Mouse (Mus musculus) MN1 (cell line): Measurements from ENCODE around the gene Slc35b4.

Source experiments
- DNase-seq: peaks from one replicate; pipeline ENCODE4 v3.0.0-alpha.2; 2016; ENCODE audit warnings: low spot score

Gene Slc35b4

DNA sequence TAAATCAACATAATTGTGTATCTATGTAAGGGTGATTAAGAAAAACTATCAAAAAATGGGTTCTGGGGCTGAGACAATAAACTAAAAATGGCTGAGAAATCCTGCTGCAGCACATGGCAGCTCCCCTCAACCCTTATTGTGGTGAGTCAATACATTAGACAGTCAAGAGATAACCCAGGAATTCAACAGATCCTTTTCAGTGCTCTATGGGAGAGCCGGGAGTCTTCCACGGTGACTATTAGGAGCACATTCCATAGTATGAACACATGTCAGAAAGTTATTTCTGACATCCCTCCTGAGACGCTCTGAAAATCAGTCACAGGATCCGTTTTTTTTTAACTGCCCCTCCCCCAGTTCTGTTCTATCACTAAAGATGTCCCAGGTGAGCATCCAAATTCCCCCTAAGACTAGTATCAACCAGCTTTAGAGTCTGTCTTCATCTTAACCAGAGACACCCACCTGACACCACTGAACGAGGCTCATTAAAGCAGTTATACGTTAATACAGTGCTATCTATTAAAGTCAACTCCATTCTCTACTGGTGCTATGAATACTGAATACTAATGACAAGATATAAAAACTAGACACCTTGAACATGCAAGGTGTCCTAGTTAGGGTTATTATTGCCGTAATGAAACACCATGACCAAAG lies 5.9 kb downstream of the Slc35b4 start:
- DNase-seq, result no peak

- DNase-seq, result no peak
Observed at GRCm38 (mm10) chr6:34168834-34169233, 8.1 kb downstream of the Slc35b4 start.

GRCm38 (mm10) chr6:34163014-34163413 lies 13.9 kb downstream of the Slc35b4 start:
- DNase-seq, result no peak

GRCm38 (mm10) chr6:34162607-34163006 lies 14.3 kb downstream of the Slc35b4 start:
- DNase-seq, result no peak

- no peak for DNase-seq
Observed at GRCm38 (mm10) chr6:34161511-34161910, 15.4 kb downstream of the Slc35b4 start.

- DNase-seq, result no peak
Observed at GRCm38 (mm10) chr6:34160816-34161310, 16.0 kb downstream of the Slc35b4 start.

DNA sequence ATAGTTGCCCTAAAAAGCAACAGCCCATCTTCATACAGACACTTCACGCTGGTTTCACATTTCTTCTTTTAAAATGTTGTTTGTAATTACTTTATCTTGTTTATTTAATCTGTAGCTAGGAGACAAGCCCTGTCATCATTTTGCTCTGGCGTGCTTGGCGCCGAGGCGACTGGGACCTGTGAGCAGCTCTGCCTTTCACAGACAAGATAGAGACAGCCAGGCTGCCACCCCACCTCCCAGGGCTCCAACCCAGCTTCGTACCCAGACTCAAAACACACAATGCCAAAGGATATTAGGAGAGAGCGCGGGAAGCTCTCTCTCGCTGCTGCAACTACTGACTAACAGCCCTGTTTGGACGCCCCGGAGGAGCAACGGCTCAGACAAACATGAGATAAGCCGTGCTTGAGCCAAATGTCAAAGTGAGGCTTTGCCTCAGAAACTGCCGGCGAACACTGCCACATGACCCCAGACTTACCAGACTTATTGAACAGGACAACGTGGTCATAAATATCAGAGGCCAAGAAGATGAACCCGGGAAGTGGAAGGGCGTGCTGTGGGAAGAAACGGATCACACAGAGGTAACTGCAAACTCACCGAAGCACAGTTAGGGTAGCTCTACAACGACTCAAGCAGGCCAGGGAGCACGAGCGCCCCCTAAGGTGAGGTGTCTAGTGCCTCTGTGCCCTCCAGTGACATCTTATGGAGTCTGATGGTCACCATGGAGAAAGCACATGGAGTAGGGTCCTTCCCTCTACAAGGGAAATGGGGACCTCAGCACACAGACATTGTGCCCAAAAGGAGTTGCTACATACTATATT lies 16.7 kb downstream of the Slc35b4 start:
- DNase-seq, result peak; percentile 44

GRCm38 (mm10) chr6:34156841-34157748 lies 19.8 kb downstream of the Slc35b4 start:
- DNase-seq, result no peak

- DNase-seq, result no peak
Observed at GRCm38 (mm10) chr6:34156057-34156456, 20.9 kb downstream of the Slc35b4 start.

GRCm38 (mm10) chr6:34155137-34155804 lies 21.6 kb downstream of the Slc35b4 start:
- DNase-seq, result no peak

DNA sequence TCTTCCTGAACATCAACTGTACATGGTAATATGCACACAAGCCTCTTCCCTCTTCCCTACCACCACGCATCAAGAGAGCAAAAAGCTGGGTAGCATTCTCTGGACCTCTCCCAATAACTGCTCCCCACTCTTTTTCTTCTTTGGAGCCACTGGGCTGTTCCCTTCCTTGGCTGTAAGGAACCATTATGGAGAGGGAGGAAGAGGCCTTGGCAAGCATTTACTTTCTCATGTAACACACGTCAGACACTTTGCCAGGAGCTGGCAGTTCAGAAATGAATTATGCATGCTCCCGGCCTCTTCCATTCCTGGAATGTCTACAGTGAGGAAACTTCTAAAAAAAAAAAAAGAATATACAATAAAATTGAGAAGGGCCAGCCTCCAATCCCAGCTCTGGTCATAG lies 22.7 kb downstream of the Slc35b4 start:
- DNase-seq, result no peak

DNA sequence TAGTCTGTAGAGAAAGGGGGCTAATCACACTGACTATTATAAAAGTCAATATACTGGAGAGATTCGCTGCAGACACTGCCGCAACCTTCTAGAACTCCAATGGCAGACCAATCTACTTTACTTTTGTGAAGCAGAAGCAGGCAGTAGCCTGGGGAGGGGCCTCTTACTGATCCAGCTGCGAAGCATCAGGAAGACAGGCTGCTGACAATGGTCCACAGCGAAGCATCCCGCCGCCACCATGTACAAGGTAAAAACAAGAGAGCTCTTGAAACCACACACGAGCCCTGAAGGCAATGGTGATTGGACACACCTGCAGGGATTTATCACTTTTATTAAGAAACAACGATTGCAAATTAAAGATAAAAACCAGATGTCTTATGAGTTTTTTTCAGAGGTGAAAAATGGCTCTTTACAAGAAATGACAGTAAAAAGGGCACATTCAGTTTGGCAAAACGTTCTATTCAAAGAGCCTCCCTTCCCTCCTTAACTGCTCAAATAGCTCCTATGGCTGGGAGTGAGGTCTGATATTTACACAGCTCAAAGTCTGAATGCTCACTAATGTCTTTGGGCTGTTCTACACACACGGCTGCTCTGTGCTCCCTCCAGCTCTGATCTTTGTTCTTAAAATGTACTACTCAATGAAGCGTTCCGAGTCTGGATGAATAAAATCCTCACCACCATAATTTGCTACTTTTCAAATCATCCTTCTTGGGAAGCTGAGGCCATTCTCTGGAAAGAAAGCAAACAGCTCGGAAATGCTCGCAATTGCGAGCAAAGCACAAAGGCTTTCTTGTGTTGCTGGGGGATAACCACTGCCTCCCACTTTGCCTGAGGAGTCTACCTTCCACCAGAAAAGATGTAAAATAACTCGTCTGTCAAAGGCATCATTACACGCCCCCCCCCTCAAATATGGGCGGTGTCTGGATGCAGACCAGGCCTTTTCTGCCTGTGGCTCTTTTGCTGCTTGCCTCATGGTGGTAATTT lies 23.6 kb downstream of the Slc35b4 start:
- no peak for DNase-seq

DNA sequence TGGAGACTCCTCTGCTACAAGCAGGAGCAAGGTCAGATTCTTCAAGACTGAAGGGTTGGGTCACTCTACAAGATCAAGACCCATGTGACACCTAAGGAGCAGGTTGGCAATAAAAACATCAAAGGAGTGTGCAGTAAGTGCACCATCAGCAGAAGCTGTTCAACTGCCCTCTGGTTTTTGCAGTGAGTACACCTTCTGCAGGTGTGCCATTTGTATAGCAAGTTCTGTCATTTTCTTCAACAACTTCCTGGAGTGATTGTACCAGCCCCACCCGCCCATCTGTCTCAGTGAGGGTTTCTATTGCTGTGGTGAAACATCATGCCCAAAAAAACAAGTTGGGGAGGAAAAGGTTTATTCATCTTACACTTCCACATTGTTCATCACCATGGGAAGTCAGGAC lies 27.1 kb downstream of the Slc35b4 start:
- DNase-seq, result no peak

DNA sequence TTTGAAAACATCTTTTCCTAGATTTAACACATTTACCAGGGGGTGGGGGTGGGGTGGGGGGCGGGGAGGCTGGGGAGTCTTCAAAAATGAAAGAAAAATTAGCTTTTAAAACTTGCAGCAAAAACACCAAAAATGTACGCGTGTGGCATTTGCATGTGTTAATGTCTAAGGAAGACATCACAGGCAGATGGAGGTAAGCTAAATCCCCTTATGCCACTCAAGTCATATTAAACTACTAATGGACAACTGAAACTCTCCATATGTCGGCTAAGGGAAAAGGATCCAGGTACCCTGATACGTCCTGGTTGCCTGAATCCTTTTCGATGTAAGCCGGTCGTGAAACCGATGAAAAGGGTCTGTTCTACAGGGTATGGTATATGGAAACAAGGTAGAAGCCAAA lies 27.8 kb downstream of the Slc35b4 start:
- no peak for DNase-seq

GRCm38 (mm10) chr6:34148639-34149038 lies 28.3 kb downstream of the Slc35b4 start:
- DNase-seq, result no peak

DNA sequence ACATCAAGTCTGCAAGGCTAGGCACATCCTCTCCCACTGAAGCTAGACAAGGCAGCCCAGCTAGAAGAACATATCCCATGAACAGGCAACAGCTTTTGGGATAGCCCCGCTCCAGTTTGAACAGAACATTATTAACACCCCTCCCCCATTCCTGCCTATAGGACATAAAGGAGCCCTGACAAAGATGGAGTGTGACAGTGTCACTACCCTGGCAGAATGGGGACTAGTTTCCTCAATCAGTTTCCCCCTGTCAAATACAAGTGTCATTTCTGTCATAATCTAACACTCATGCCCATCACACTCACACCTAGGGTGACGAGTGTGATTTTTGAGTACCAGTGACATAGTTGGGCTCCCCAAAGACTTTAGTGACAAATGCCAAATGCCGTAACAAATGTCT lies 28.9 kb downstream of the Slc35b4 start:
- DNase-seq, result no peak

- DNase-seq, result no peak
Observed at GRCm38 (mm10) chr6:34146042-34146441, 30.9 kb downstream of the Slc35b4 start.

DNA sequence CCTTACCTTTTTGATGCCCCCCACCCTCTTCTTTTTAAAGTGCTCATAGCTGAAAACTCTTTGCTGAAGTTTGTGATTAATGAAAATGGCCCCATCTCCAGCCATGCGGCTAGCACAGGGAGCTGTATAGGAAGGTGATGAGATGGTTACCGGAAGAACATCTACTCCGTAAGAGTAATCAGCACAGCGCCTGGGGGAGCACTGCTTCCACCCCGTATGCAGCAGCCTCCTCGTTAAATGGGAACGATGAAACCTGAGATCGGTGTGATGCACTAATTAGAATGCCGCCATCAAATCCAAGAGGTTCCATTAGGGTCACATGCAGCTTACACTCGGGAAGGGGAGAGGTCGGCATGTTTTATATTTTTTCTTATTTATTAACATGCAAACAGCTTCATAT lies 34.0 kb downstream of the Slc35b4 start:
- DNase-seq, result no peak

- DNase-seq, result no peak
Observed at GRCm38 (mm10) chr6:34138366-34138765, 38.5 kb downstream of the Slc35b4 start.

DNA sequence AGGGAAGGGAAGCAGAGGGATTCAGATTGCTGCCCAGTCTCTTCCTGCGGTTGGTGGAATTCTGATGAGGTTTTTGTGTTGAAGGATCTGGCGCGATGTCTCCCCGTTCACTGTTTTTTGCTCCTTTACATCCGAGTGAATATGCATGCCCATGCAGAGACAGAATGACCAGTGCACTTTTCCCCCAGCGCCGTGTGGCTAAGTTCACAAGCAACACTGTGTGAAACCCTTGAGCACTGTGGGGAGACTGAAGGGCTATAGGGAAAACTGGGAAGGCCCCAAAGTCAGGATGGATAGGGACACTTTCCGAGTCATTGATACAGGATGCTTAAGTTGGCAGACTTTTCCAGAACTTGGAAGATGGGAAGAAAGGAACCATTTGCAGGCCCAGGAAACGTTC lies 44.5 kb downstream of the Slc35b4 start:
- no peak for DNase-seq

DNA sequence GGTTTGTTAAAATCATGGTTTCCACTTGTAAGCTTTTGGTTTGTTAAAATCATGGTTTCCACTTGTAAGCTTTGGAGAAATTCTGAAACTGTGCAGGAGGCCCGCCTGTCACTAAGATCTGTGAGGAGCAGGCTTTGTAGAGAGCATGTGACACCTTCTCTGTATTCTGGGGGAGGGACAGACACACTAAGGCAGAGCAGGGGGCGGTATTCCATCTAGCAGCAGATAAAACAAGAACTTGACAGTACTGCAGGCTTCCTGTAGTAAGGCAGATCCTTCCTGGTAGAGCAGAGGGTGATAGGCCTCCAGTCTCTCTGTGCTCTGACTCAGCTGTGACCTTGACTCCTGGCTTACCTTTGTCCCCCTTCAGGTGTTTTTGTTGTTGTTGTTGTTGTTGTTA lies 47.6 kb downstream of the Slc35b4 start:
- no peak for DNase-seq
